Mouse (Mus musculus) frontal cortex, postnatal 10 days (tissue): ENCODE measurements around the gene Trim34b.
"Not testable (repeated sequence)": the region's sequence is repeated elsewhere in the genome, so short reads cannot be mapped to it uniquely, and the experiment has no call there.

ENCODE experiments used
- DNase-seq, 2 experiments: peaks; one replicate each; pipeline ENCODE4 v3.0.0; 2022; ENCODE audit warnings: low spot score in 2 of 2, mixed read lengths in 1 of 2

Gene Trim34b

GRCm38 (mm10) chr7:104329171-104329570 is at the start of gene Trim34b:
Trim34b (plus strand) TSS chr7:104329471.
- DNase-seq = not testable (repeated sequence)

- DNase-seq = not testable (repeated sequence)
Measured at GRCm38 (mm10) chr7:104287576-104288443, 41.5 kb upstream of the Trim34b start, which contains the start of gene Trim5. Trim5 (minus strand) TSS chr7:104288094.

- DNase-seq = no peak
Measured at GRCm38 (mm10) chr7:104290641-104291040, 38.6 kb upstream of the Trim34b start.

GRCm38 (mm10) chr7:104291638-104292400 is 37.5 kb upstream of the Trim34b start:
- no peak for DNase-seq

GRCm38 (mm10) chr7:104314796-104315353 is 14.4 kb upstream of the Trim34b start:
- DNase-seq = no peak

GRCm38 (mm10) chr7:104315369-104316080 is 13.7 kb upstream of the Trim34b start, which contains the start of gene Trim12a:
Trim12a (minus strand) TSS chr7:104315466.
- DNase-seq = not testable (repeated sequence)

GRCm38 (mm10) chr7:104322028-104322427 is 7.2 kb upstream of the Trim34b start:
- DNase-seq = no peak

GRCm38 (mm10) chr7:104335547-104335946 is 6.3 kb downstream of the Trim34b start:
- not testable (repeated sequence) for DNase-seq

- DNase-seq = not testable (repeated sequence)
Measured at GRCm38 (mm10) chr7:104340744-104341143, 11.5 kb downstream of the Trim34b start.

GRCm38 (mm10) chr7:104348043-104348442 is 18.8 kb downstream of the Trim34b start:
- not testable (repeated sequence) for DNase-seq

- DNase-seq = peak; percentile 7 to 8
Measured at GRCm38 (mm10) chr7:104352717-104353599, 23.7 kb downstream of the Trim34b start, which contains the start of gene Trim12c. Trim12c (minus strand) TSS chr7:104353362.

- DNase-seq = no peak
Measured at GRCm38 (mm10) chr7:104353600-104353967, 24.3 kb downstream of the Trim34b start.

- DNase-seq = no peak
Measured at GRCm38 (mm10) chr7:104366339-104366738, 37.1 kb downstream of the Trim34b start.

GRCm38 (mm10) chr7:104369736-104370414 is 40.6 kb downstream of the Trim34b start, which contains the start of gene Trim30b:
Trim30b (minus strand) TSS chr7:104369884.
- DNase-seq = no peak
